Mouse (Mus musculus) forebrain, embryonic 12.5 days (tissue): ENCODE measurements around the gene Hoxb2. TPM values are rescaled to one million over a fixed set of nuclear protein-coding genes. Genes with fewer than 3 reads are reported as not detected.

Experiments
- ATAC-seq: fragments of 200-750 bp; cut with Nextera tagmentation; 2 replicates; pipeline ENCODE4 v1.8.0; 2017; ENCODE audit warnings: moderate TSS enrichment; ENCODE audit not compliant: low FRiP score
- H3K27ac ChIP-seq: fragments of 300-500 bp; sonication (generic); 2 replicates; pipeline ENCODE4 v1.5.1; 2016; ENCODE audit warnings: mild to moderate bottlenecking
- H3K27me3 ChIP-seq: fragments of 300-500 bp; sonication (generic); 2 replicates; pipeline ENCODE4 v1.6.1; 2016; ENCODE audit warnings: mild to moderate bottlenecking
- H3K36me3 ChIP-seq: fragments of 300-500 bp; sonication (generic); replicated peaks from 2 replicates; pipeline ENCODE4 v1.6.1; 2016; ENCODE audit warnings: mild to moderate bottlenecking
- H3K4me1 ChIP-seq: fragments of 300-500 bp; sonication (generic); 2 replicates; pipeline ENCODE4 v1.6.1; 2016
- H3K4me2 ChIP-seq: fragments of 300-500 bp; sonication (generic); 2 replicates; pipeline ENCODE4 v1.6.1; 2016; ENCODE audit warnings: mild to moderate bottlenecking, moderate library complexity
- H3K4me3 ChIP-seq: fragments of 300-500 bp; sonication (generic); replicated peaks from 2 replicates; pipeline ENCODE4 v1.5.1; 2016; ENCODE audit warnings: mild to moderate bottlenecking
- H3K9ac ChIP-seq: fragments of 300-500 bp; sonication (generic); 2 replicates; pipeline ENCODE4 v1.6.1; 2016; ENCODE audit warnings: mild to moderate bottlenecking
- H3K9me3 ChIP-seq: fragments of 300-500 bp; sonication (generic); 2 replicates; pipeline ENCODE4 v1.6.1; 2016
- WGBS: fragments of 180-500 bp; shearing (Covaris S2); methylation state at CpG from one replicate; pipeline ENCODE4 v1.1.7; 2016; 5-methylcytosine and 5-hydroxymethylcytosine counted together
- polyA plus RNA-seq: library from polyadenylated mRNA; unstranded; fragments of >200 nt; fragmentation: Nextera tagmentation; extraction: Ambion mirVana; gene quantifications from 2 replicates; pipeline ENCODE4 v1.2.1, GENCODE M21; 2016

Hoxb2 gene
- polyA plus RNA-seq, 1 experiment from 2014 or later = 0.15 TPM

DNA sequence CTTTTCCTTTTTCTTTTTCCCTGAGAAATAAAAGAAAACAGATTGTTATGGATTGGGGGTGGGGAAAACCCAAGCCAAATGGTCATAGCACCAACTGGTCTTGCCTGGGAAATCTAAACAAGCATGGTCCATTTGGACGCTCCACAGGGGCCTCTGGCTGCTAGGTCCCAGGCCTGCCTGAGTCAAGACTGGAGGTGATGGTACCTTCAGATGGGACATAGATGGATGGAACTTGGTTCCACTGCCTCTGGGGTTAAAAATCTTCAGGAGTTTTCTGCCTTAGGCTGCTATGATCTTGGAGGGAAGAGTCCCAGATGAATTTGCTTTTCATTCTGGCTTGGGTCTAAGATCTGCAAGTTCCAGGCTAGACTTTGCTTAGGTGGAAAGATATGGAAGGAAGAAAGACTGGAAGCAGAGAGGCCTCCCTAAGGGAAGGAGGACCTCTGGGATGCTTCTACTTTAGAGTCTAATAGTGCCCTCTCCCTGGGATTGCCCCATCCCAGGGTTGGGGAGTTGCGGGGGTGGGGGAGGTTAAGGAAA, 7.0 kb upstream of the Hoxb2 start:
- no peak overlapping the region for H3K27ac ChIP-seq
- peaks cover 3% of the 10 kb centered on the region for H3K4me1 ChIP-seq
- no peak overlapping the region for H3K4me2 ChIP-seq
- H3K36me3 ChIP-seq = no peaks in the 10 kb centered on the region
- no peak overlapping the region for H3K4me3 ChIP-seq
- H3K9ac ChIP-seq = no peak overlapping the region
- no peaks in the 10 kb centered on the region for H3K9me3 ChIP-seq
- no peak for ATAC-seq
- H3K27me3 ChIP-seq = peaks cover 97% of the 10 kb centered on the region
- 0% methylated on average over 2 of the region's 2 CpGs for WGBS

DNA sequence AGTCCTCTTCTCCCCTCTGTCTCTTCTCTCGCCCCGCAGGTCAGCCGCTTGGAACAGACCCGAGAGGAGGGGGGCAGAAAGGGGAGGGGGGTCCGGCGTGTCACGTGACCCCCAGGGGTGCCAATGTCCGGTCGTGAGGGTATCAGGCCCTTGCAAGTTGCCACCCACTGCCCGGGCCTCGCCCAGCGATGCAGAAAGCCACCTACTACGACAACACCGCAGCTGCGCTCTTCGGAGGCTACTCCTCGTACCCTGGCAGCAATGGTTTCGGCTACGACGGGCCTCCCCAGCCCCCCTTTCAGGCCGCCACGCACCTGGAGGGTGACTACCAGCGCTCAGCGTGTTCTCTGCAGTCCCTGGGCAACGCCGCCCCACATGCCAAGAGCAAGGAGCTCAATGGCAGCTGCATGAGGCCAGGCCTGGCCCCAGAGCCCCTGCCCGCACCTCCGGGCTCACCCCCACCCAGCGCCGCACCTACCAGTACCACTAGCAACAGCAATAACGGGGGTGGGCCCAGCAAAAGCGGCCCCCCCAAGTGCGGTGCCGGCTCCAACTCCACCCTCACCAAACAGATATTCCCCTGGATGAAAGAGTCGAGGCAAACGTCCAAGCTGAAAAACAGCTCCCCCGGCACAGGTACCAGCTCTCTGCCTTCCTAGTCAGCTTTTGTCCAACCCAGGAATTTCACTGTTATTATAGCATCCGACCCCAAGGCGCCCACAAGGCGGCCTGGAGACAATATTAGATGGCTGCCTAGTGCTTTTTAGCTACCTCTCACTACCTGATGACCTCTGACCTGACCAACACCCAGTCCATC, 6.1 kb upstream of the Hoxb2 start:
- no peak overlapping the region for H3K4me2 ChIP-seq
- H3K4me1 ChIP-seq = peaks cover 3% of the 10 kb centered on the region
- H3K9me3 ChIP-seq = no peaks in the 10 kb centered on the region
- no peak overlapping the region for H3K4me3 ChIP-seq
- no peak overlapping the region for H3K27ac ChIP-seq
- peaks cover 97% of the 10 kb centered on the region for H3K27me3 ChIP-seq
- no peak overlapping the region for H3K9ac ChIP-seq
- no peaks in the 10 kb centered on the region for H3K36me3 ChIP-seq
- 1% methylated on average over 38 of the region's 40 CpGs for WGBS
- no peak for ATAC-seq

DNA sequence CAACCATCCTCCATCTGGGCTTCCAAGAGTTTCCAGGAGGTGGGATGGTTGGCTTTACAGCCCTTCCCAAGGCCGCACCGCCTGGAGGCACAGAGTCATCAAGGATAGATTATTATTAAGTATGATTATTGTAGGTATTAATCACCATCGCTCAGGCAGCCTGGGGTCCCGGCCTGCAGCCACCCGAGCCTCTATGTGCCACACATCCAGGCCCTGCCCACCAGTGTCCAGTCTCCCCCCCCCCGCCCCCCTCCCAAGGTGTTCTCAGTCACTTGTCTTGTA, 5.5 kb upstream of the Hoxb2 start:
- Histone ChIP-seq H3K27ac (no peak overlapping the region), H3K27me3 (peaks cover 97% of the 10 kb centered on the region), H3K4me3 (no peak overlapping the region), H3K9me3 (no peaks in the 10 kb centered on the region), H3K4me2 (no peak overlapping the region), H3K4me1 (peaks cover 3% of the 10 kb centered on the region), H3K36me3 (no peaks in the 10 kb centered on the region), H3K9ac (no peak overlapping the region)
- WGBS = 6% methylated on average over 6 of the region's 6 CpGs
- no peak for ATAC-seq

DNA sequence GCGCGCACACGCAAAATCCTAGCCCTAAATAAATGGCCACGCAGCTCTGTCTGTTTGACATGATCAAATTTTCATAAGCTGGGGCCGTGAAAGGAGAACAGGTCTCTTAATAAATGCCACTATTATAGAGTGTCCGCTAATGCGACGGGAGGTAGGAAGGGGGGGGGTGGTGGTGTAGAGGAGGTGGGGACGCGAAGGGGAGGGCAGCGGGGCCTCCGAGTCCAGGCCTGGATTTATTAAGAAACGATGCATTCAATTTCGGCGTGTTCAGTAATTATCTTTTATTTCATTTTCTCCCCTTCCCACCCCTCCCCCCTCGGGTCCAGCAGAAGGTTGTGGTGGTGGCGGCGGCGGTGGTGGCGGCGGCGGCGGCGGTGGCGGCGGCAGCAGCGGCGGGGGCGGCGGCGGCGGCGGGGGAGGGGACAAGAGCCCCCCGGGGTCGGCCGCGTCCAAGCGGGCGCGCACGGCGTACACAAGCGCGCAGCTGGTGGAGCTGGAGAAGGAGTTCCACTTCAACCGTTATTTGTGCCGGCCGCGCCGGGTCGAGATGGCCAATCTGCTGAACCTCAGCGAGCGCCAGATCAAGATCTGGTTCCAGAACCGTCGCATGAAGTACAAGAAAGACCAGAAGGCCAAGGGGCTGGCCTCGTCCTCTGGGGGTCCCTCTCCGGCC, 5.0 kb upstream of the Hoxb2 start:
- Histone ChIP-seq H3K4me1 (peaks cover 3% of the 10 kb centered on the region), H3K4me2 (peak overlapping the region; percentile 17; the same call in 1 of the 2 replicates), H3K9me3 (no peaks in the 10 kb centered on the region), H3K27me3 (peaks cover 96% of the 10 kb centered on the region), H3K4me3 (peak overlapping the region; percentile 15; the same call in 1 of the 2 replicates), H3K27ac (no peak overlapping the region), H3K36me3 (no peaks in the 10 kb centered on the region), H3K9ac (no peak overlapping the region)
- ATAC-seq = no peak
- under 1% methylated on average over 29 of the region's 56 CpGs for WGBS

DNA sequence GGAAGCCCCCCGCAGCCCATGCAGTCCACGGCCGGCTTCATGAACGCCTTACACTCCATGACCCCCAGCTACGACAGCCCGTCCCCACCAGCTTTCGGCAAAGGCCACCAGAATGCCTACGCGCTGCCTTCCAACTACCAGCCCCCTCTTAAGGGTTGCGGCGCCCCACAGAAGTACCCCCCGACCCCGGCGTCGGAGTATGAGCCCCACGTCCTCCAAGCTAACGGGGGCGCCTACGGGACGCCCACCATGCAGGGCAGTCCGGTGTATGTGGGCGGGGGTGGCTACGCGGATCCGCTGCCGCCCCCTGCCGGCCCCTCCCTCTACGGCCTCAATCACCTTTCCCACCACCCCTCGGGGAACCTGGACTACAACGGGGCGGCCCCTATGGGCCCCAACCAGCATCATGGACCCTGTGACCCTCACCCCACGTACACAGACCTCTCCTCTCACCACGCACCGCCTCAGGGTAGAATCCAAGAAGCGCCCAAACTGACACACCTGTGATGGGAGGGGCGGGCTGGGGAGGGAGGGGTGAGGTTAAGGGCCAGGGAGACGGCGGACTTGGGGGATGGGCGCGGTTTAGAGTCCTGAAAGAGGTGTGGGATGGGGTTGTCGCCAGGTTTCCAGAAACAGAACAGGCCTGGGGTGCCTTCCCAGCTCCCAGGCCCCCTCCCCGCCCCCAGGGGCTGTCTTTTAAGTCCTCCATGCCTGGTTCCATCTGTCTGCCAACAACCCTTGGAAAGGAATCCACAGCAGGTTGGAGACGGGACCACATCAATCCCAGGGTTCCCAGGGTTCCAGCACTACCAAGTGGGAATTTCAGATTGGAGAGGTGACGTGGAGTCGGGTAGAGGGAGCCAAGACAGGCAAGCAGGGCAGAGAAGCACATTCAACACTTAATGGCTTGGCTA, 4.2 kb upstream of the Hoxb2 start:
- H3K9me3 ChIP-seq = no peaks in the 10 kb centered on the region
- H3K27me3 ChIP-seq = peaks cover 96% of the 10 kb centered on the region
- H3K4me3 ChIP-seq = no peak overlapping the region
- H3K4me1 ChIP-seq = peaks cover 3% of the 10 kb centered on the region
- H3K4me2 ChIP-seq = no peak overlapping the region
- H3K27ac ChIP-seq = no peak overlapping the region
- no peak overlapping the region for H3K9ac ChIP-seq
- H3K36me3 ChIP-seq = no peaks in the 10 kb centered on the region
- no peak for ATAC-seq
- WGBS = 1% methylated on average over 45 of the region's 45 CpGs

DNA sequence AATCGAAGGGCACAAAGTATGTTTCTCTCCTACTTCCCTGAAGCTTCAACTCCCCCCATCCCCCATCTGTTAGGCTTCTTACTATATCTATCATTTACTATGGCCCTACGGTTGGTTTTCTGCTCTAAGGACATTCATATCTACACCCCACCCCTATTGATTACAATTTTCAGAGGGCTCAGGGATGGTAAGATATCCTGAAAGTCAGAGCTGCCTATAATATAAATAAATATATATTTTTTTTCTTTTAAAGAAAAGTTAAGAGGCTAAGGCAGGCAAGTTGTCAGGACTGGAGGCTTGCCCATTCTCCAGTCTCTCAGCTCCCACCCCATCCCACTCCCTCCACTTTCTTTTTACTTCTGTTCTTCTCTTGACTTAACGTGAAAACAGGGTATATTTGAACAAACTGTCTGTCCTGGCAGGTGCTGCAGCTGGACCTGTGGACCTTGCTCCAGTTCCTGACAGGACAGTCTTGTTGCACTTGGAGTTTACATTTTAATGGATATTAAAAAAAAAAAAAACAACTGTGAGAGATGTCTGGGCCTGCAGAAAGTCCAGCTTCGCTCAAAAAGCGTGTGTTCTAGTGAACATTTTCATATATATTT, 3.3 kb upstream of the Hoxb2 start:
- H3K36me3 ChIP-seq = no peaks in the 10 kb centered on the region
- no peak for ATAC-seq
- no peak overlapping the region for H3K9ac ChIP-seq
- H3K4me1 ChIP-seq = peaks cover 3% of the 10 kb centered on the region
- no peak overlapping the region for H3K4me2 ChIP-seq
- 7% methylated on average over 5 of the region's 5 CpGs for WGBS
- no peak overlapping the region for H3K4me3 ChIP-seq
- H3K27ac ChIP-seq = no peak overlapping the region
- peaks cover 96% of the 10 kb centered on the region for H3K27me3 ChIP-seq
- H3K9me3 ChIP-seq = no peaks in the 10 kb centered on the region

DNA sequence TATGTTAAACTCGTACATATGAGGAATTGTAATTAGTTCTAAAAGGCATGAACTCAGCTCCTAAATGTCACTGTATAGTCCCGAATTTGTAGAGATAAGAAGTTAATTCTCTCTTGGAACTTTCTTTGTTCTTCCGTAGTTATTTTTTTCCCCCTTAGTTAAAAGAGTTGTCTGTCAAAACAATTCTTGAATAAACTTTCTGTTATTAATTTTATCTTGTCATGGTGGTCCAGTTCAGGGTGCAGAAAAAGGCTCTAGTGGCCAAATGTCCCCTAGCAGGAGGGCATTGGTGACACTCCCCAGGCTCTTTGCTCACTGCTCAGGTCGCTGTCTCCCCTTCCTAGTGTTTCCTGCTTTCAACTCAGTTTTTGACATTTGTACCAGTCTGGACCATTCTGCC, 2.6 kb upstream of the Hoxb2 start:
- Histone ChIP-seq H3K9ac (no peak overlapping the region), H3K4me3 (no peak overlapping the region), H3K27me3 (peaks cover 96% of the 10 kb centered on the region), H3K4me2 (no peak overlapping the region), H3K4me1 (peaks cover 3% of the 10 kb centered on the region), H3K36me3 (no peaks in the 10 kb centered on the region), H3K9me3 (no peaks in the 10 kb centered on the region), H3K27ac (no peak overlapping the region)
- no peak for ATAC-seq
- 6% methylated on average over 4 of the region's 4 CpGs for whole genome bisulfite sequencing

DNA sequence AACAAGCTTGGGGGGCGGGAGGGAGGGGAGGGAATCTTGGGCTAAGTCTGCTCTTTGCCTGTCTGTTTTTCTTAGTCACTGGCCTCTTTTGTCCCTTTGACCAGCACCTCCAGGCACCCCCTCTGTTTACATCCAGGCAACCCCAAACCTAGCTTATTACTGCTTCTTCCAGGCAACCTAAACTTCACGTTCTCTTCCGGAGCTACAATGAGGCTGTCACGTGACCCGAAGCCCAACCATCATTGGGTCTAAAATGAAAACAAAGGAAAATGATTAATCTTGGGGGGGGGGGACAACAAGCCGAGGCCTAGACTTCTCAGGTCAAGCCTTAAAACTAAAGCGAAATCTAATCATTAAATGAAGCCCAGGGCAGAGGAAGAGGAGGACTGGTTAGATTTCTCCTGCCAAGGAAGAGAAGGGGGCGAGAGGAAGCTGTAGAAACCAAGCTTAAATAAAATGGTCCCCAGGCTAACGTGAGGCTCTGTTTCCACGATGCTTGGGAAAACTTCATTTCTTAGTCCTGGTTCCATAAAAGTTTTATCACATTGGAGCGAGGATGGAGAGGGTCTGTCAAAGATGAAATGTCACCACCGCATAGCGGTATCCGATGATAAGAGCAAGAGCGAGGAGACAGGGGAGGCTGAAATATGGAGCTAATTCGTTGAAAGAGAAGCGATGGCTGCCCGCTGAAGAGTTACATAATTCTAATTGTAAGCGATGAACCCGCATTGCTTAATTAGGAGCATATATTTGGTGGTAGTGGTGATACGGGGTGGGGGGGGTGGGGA, 2.0 kb upstream of the Hoxb2 start:
- Histone ChIP-seq H3K27me3 (peaks cover 96% of the 10 kb centered on the region), H3K9me3 (no peaks in the 10 kb centered on the region), H3K4me1 (peaks cover 6% of the 10 kb centered on the region), H3K4me3 (no peak overlapping the region), H3K9ac (no peak overlapping the region), H3K4me2 (no peak overlapping the region), H3K27ac (no peak overlapping the region), H3K36me3 (no peaks in the 10 kb centered on the region)
- ATAC-seq = no peak
- 2% methylated on average over 21 of the region's 21 CpGs for WGBS

DNA sequence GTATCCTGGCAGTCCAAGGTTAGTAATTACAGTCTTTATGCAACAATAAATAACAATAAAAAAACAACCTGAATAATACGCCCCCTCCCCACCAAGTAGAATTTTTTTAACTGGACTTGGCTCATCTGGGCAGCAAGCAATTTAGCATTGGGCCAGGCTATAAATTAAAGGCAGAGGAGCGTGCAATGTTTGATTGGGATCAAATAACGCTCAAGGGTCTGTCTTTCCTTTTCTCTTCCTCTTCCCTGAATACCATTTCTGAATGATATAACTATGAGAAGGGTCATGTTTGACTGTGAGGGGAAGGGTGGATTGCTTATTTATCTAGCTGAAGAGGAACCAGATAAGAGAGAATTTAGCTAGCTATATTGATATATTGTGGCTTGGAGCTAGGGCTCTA, 1.3 kb upstream of the Hoxb2 start:
- no peak overlapping the region for H3K9ac ChIP-seq
- H3K4me2 ChIP-seq = no peak overlapping the region

DNA sequence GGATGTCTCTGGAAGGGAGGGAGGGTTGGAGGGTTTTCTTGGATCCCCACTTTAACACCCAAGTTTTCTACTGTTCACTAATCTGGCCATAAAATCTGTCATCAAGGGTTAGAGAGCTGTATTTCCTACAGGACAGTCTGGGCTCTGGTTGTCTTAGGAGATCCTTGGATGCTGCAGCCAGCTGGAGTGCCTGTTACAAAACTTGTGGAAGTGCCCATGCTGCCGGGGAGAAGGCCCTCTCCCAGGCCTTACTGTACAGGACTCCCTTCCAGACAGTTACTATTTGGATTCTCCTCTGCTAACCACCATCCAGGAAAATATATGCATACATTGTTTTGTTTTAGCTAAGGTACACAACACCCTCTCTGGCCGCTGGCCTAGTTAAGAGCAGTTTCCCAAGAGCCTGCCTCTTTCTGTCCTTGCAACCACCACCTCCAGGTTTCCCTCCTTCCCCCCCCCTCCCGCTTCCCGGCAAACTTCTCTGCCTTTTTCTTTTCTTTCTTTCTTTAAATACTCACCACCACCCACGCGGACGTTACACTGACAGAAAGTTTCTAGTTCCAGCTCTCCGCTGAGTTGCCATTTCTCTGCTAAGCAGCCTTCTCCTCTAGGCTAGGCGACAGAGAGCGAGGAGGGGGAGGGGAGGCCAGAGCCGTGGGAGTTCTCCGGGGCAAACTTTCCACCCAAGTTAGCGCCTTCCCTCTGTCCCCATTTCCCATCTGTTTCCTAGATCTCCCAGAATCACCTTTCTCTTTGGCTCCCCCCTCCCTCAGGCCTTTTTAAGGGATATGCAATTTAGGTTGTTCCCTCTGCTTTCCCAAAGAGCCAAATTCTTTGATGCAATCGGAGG, 609 bp upstream of the Hoxb2 start:
- Histone ChIP-seq H3K4me3 (no peak overlapping the region), H3K4me2 (no peak overlapping the region)

More for the DNA sequence above, 1.3 kb upstream of the Hoxb2 start:
- H3K36me3 ChIP-seq = no peaks in the 10 kb centered on the region
- H3K27ac ChIP-seq = no peak overlapping the region
- peaks cover 6% of the 10 kb centered on the region for H3K4me1 ChIP-seq
- H3K27me3 ChIP-seq = peaks cover 93% of the 10 kb centered on the region
- H3K9me3 ChIP-seq = no peaks in the 10 kb centered on the region
- ATAC-seq = no peak
- no peak overlapping the region for H3K4me3 ChIP-seq
- 12% methylated on average over 3 of the region's 3 CpGs for WGBS

DNA sequence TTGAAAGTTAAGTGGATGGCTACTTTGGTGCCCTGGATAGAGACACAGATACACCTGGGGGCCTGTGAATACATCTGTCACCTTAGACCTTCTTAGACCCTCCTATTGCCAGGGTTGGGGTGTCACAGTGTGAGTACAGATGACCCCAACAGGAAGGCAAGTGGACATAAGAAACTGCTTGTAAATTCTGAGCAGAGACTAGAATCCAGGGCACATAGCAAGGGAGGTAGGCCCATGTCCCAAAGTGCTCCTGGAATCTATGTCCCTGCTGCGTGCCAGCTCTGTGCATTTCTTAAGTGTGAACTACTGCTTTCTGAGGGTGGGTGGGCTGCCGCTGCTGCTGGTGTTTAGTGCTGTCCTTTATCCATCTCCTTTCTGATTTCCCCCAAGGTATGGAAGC, 466 bp downstream of the Hoxb2 start:
- Histone ChIP-seq H3K9ac (no peak overlapping the region), H3K4me2 (no peak overlapping the region)

More for the DNA sequence above, 609 bp upstream of the Hoxb2 start:
- WGBS = 1% methylated on average over 13 of the region's 14 CpGs
- no peak for ATAC-seq
- H3K27me3 ChIP-seq = peaks cover 93% of the 10 kb centered on the region
- H3K36me3 ChIP-seq = no peaks in the 10 kb centered on the region
- no peak overlapping the region for H3K9ac ChIP-seq
- H3K4me1 ChIP-seq = peaks cover 12% of the 10 kb centered on the region
- no peak overlapping the region for H3K27ac ChIP-seq
- H3K9me3 ChIP-seq = no peaks in the 10 kb centered on the region

More for the DNA sequence above, 466 bp downstream of the Hoxb2 start:
- Histone ChIP-seq H3K4me3 (no peak overlapping the region), H3K27ac (no peak overlapping the region), H3K27me3 (peaks cover 90% of the 10 kb centered on the region), H3K4me1 (peaks cover 10% of the 10 kb centered on the region; the same call in 1 of the 2 replicates), H3K9me3 (no peaks in the 10 kb centered on the region), H3K36me3 (no peaks in the 10 kb centered on the region)
- WGBS = 5% methylated on average over 2 of the region's 2 CpGs
- no peak for ATAC-seq
